Mouse (Mus musculus): ENCODE data around the gene Gm49673.
"Not testable (repeated sequence)": the region's sequence is repeated elsewhere in the genome, so short reads cannot be mapped to it uniquely, and the experiment has no call there.

DNA sequence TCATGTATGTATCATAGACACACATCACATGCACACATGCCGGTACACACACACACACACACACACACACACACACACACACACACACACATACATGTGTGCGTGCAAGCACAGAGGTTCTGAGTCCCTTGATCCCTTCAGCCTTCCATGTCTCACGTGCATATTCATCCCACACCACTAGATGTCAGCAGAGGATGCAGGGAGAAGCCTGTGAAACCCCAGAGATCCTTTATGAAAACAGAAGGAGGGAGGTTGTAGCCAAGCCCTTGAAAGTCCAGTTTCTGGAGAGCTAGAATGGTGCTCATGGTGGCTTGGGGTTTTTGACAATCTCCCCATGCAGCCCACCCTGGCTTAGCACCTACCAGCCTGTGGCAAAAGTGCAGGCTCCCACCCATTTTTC lies 96.3 kb downstream of the Gm49673 start:
- TF ChIP-seq EP300 (IDR thresholded peaks at IDR 0.05; ENCODE audit: low read depth) = not testable (repeated sequence)
- peak; percentile 68 for TF ChIP-seq CTCF (IDR thresholded peaks at IDR 0.05; ENCODE audit: low read depth)

Data from heart, postnatal 0 days (tissue).